Mouse (Mus musculus) erythroblast, embryonic 14.5 days (primary cell): ENCODE data around the gene Adgrl1.

Source experiments
- GATA1 ChIP-seq: IDR thresholded peaks from 2 replicates; pipeline ENCODE4 v1.6.1; 2012; ENCODE audit warnings: low read length, inconsistent platforms, mixed read lengths
- TAL1 ChIP-seq: IDR thresholded peaks from 3 replicates; pipeline ENCODE4 v1.6.1; 2012; ENCODE audit warnings: low read length, inconsistent platforms, mixed read lengths

GRCm38 (mm10) chr8:83955958-83956218 is 56.0 kb downstream of the Adgrl1 start:
- peak; percentile 54 for TF ChIP-seq GATA1
- TF ChIP-seq TAL1: no peak
